Mouse (Mus musculus) midbrain, embryonic 12.5 days (tissue): ENCODE data around the gene Mrpl4. TPM values are rescaled to one million over a fixed set of nuclear protein-coding genes. Genes with fewer than 3 reads are reported as not detected.

Experiments used
- ATAC-seq: fragments of 200-750 bp; cut with Nextera tagmentation; 2 replicates; pipeline ENCODE4 v1.8.0; 2017; ENCODE audit warnings: low read depth, moderate TSS enrichment, moderate library complexity; ENCODE audit not compliant: low FRiP score
- H3K27ac ChIP-seq: fragments of 300-500 bp; sonication (generic); replicated peaks from 2 replicates; pipeline ENCODE4 v1.5.1; 2016; ENCODE audit warnings: mild to moderate bottlenecking
- H3K27me3 ChIP-seq: fragments of 300-500 bp; sonication (generic); 2 replicates; pipeline ENCODE4 v1.6.1; 2016; ENCODE audit warnings: mild to moderate bottlenecking
- H3K36me3 ChIP-seq: fragments of 300-500 bp; sonication (generic); 2 replicates; pipeline ENCODE4 v1.6.1; 2016
- H3K4me1 ChIP-seq: fragments of 300-500 bp; sonication (generic); 2 replicates; pipeline ENCODE4 v1.6.1; 2016
- H3K4me2 ChIP-seq: fragments of 300-500 bp; sonication (generic); replicated peaks from 2 replicates; pipeline ENCODE4 v1.6.1; 2016; ENCODE audit warnings: mild to moderate bottlenecking, moderate library complexity
- H3K4me3 ChIP-seq: fragments of 300-500 bp; sonication (generic); 2 replicates; pipeline ENCODE4 v1.5.1; 2016; ENCODE audit warnings: mild to moderate bottlenecking
- H3K9ac ChIP-seq: fragments of 300-500 bp; sonication (generic); replicated peaks from 2 replicates; pipeline ENCODE4 v1.6.1; 2016; ENCODE audit warnings: mild to moderate bottlenecking, moderate library complexity
- H3K9me3 ChIP-seq: fragments of 300-500 bp; sonication (generic); 2 replicates; pipeline ENCODE4 v1.6.1; 2016; ENCODE audit warnings: mild to moderate bottlenecking
- WGBS: fragments of 180-500 bp; shearing (Covaris S2); methylation state at CpG from one replicate; pipeline ENCODE4 v1.1.7; 2016; 5-methylcytosine and 5-hydroxymethylcytosine counted together
- polyA plus RNA-seq: library from polyadenylated mRNA; unstranded; fragments of >200 nt; fragmentation: Nextera tagmentation; extraction: Ambion mirVana; gene quantifications from 2 replicates; pipeline ENCODE4 v1.2.1, GENCODE M21; 2016

The Mrpl4 gene
- polyA plus RNA-seq, 1 experiment from 2014 or later = 109 TPM

- Histone ChIP-seq H3K4me2 (peak overlapping the region; percentile 84), H3K4me1 (peaks cover 34% of the 10 kb centered on the region), H3K4me3 (peak overlapping the region; percentile 78), H3K9ac (peak overlapping the region; percentile 73), H3K27me3 (peaks cover 5% of the 10 kb centered on the region; the same call in 1 of the 2 replicates), H3K36me3 (no peaks in the 10 kb centered on the region), H3K27ac (no peak overlapping the region), H3K9me3 (no peaks in the 10 kb centered on the region)
- WGBS = under 1% methylated on average over 45 of the region's 45 CpGs
- peak; percentile 57; the same call in 1 of the 2 replicates for ATAC-seq
Measured at GRCm38 (mm10) chr9:20975431-20976215, 26.9 kb upstream of the Mrpl4 start.

GRCm38 (mm10) chr9:20976216-20976960 lies 26.1 kb upstream of the Mrpl4 start, which contains the start of gene S1pr2:
S1pr2 (minus strand) TSS chr9:20976781.
- no peaks in the 10 kb centered on the region for H3K36me3 ChIP-seq
- H3K9ac ChIP-seq = peak within 1 kb of the TSS; percentile 73
- H3K27ac ChIP-seq = peak within 1 kb of the TSS; percentile 58
- WGBS = under 1% methylated on average over 37 of the region's 47 CpGs
- H3K4me2 ChIP-seq = peak within 1 kb of the TSS; percentile 84
- ATAC-seq = peak; percentile 71
- H3K4me3 ChIP-seq = peak within 1 kb of the TSS; percentile 78
- H3K4me1 ChIP-seq = peaks cover 34% of the 10 kb centered on the region
- H3K9me3 ChIP-seq = no peaks in the 10 kb centered on the region
- peaks cover 5% of the 10 kb centered on the region; the same call in 1 of the 2 replicates for H3K27me3 ChIP-seq

DNA sequence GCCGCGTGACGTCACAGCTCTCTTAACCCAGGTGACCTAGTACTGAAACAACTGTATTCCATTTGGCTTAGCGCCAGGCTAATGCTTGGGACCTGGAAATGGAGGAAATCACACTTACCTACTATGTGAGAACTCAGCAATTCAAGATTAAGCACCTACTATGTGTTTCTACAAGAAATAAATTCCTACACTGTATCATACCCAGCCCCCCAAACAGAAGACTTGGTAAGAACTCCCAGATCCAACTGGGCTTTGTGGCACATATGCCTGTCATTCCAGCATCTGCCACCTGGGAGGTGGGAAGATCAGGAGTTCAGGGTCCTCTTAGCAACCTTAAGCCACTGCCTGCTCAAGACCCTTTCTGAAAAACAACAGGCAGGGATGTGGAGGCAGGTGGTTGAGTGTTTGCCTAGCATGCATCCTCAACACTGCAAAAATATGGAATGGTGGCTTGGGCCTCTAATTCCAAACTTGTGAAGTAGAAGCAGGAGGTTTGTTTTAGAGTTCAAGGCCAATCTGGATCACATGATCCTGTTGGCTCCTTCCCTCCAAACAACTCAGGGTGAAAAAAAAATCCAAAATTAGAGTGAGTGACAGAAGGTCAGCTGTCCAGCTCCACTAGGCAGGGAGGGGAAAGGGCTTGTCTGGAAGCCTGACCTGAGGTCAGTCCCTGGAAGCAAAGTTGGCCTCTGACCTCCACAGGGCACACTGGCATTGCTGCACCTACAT lies 25.4 kb upstream of the Mrpl4 start:
- peak; percentile 27; the same call in 1 of the 2 replicates for ATAC-seq
- H3K27ac ChIP-seq = no peak overlapping the region
- H3K27me3 ChIP-seq = peaks cover 5% of the 10 kb centered on the region; the same call in 1 of the 2 replicates
- H3K4me3 ChIP-seq = peak overlapping the region; percentile 78
- WGBS = 1% methylated on average over 4 of the region's 4 CpGs
- no peaks in the 10 kb centered on the region for H3K36me3 ChIP-seq
- no peaks in the 10 kb centered on the region for H3K9me3 ChIP-seq
- no peak overlapping the region for H3K9ac ChIP-seq
- peak overlapping the region; percentile 84 for H3K4me2 ChIP-seq
- H3K4me1 ChIP-seq = peaks cover 29% of the 10 kb centered on the region

DNA sequence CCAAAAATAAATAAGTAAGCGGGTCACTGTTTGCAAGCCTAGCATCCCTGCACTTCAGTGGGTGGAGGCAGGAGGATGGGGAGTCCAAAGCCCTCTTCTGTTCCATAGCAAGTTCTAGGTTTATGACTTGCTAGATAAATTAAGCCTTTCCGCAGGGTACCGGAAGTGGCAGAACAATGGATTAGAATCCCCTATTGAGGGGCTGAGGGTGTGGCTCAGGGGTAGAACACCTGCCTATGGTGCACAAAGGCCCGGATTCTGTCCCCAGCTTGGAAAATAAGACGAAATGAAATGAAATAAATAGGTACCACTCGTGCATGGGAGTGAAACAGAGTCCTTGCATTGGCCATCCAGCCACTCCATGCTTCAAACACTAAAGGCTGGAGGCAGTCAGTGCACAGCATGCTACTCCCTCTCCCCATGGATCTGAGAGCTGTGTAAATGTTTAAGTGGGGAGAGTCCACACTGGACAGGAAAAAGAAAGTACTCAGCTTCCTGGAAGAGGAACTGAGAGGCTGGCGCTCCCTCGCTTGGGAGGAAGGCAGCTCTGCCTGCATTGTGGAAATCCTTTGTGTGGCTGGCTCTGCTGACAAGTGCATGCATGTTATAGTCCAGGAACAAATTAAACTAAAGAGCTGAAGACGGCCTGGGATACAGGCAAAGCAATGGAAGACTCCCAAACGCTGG lies 24.0 kb upstream of the Mrpl4 start:
- 55% methylated on average over 10 of the region's 10 CpGs for WGBS
- Histone ChIP-seq H3K4me2 (no peak overlapping the region), H3K4me1 (peaks cover 15% of the 10 kb centered on the region), H3K4me3 (no peak overlapping the region), H3K9ac (no peak overlapping the region), H3K9me3 (no peaks in the 10 kb centered on the region), H3K27ac (no peak overlapping the region), H3K27me3 (peaks cover 5% of the 10 kb centered on the region; the same call in 1 of the 2 replicates), H3K36me3 (no peaks in the 10 kb centered on the region)
- ATAC-seq = no peak

DNA sequence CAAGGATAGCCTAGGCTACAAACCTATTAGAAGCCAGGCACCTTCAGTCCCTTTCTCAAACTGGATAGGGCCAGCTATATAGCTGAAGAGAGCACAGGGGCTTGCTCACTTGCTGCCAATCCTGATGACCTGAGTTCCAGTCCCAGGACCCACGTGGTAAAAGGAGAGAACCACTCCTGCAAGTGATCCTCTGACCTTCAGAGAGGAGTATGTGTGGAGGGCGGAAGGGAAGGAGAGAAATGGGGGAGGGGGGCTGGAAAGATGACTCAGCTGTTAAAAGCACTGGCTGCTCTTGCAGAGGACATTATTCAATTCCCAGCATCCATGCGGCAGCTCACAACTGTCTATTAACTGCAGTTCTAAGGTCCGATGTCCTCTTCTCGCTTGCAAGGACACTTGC lies 23.4 kb upstream of the Mrpl4 start:
- Histone ChIP-seq H3K27ac (no peak overlapping the region), H3K27me3 (peaks cover 5% of the 10 kb centered on the region; the same call in 1 of the 2 replicates), H3K9me3 (no peaks in the 10 kb centered on the region), H3K4me1 (peaks cover 15% of the 10 kb centered on the region), H3K4me3 (no peak overlapping the region), H3K36me3 (no peaks in the 10 kb centered on the region), H3K9ac (no peak overlapping the region), H3K4me2 (no peak overlapping the region)
- ATAC-seq = no peak
- WGBS = 75% methylated on average over 5 of the region's 5 CpGs

- no peaks in the 10 kb centered on the region for H3K36me3 ChIP-seq
- no peak overlapping the region for H3K27ac ChIP-seq
- H3K9me3 ChIP-seq = no peaks in the 10 kb centered on the region
- 83% methylated on average over 7 of the region's 7 CpGs for WGBS
- H3K27me3 ChIP-seq = peaks cover under 1% of the 10 kb centered on the region; the same call in 1 of the 2 replicates
- H3K4me2 ChIP-seq = no peak overlapping the region
- no peak for ATAC-seq
- H3K4me1 ChIP-seq = peaks cover 12% of the 10 kb centered on the region
- H3K9ac ChIP-seq = no peak overlapping the region
- no peak overlapping the region for H3K4me3 ChIP-seq
Measured at GRCm38 (mm10) chr9:20979769-20980168, 22.8 kb upstream of the Mrpl4 start.

DNA sequence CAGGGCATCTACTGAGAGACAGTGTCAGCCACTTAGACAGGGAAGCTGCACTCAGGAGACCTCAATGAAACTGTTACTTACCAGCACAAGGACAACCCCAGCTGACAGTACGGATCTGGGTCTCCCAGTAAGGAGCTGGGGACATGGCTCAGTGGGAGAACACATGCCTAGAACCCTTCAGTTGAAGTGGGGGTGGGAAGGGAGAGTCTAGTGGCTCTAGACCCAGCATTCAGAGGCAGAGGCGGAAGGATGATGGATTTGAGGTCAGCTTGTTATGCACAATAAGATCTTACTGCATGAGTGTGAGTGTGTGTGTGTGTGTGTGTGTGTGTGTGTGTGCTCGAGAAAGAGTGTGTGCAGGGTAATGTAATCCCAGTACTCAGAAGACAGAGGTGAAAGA lies 20.4 kb upstream of the Mrpl4 start:
- H3K9me3 ChIP-seq = no peaks in the 10 kb centered on the region
- no peak for ATAC-seq
- H3K4me2 ChIP-seq = no peak overlapping the region
- H3K4me1 ChIP-seq = no peaks in the 10 kb centered on the region
- WGBS = 75% methylated on average over 3 of the region's 3 CpGs
- H3K4me3 ChIP-seq = no peak overlapping the region
- H3K27ac ChIP-seq = no peak overlapping the region
- no peak overlapping the region for H3K9ac ChIP-seq
- H3K36me3 ChIP-seq = no peaks in the 10 kb centered on the region
- no peaks in the 10 kb centered on the region for H3K27me3 ChIP-seq

- Histone ChIP-seq H3K4me3 (no peak overlapping the region), H3K27me3 (peaks cover 3% of the 10 kb centered on the region), H3K4me1 (no peaks in the 10 kb centered on the region), H3K4me2 (no peak overlapping the region), H3K27ac (no peak overlapping the region), H3K9ac (no peak overlapping the region), H3K36me3 (no peaks in the 10 kb centered on the region), H3K9me3 (no peaks in the 10 kb centered on the region)
- WGBS = 77% methylated on average over 5 of the region's 5 CpGs
- ATAC-seq = no peak
Measured at GRCm38 (mm10) chr9:20983169-20983568, 19.4 kb upstream of the Mrpl4 start.

GRCm38 (mm10) chr9:20986952-20987686 lies 15.4 kb upstream of the Mrpl4 start:
- Histone ChIP-seq H3K9ac (no peak overlapping the region; the same call in 1 of the 2 replicates), H3K27me3 (peaks cover 8% of the 10 kb centered on the region), H3K36me3 (no peaks in the 10 kb centered on the region), H3K4me2 (no peak overlapping the region), H3K4me3 (no peak overlapping the region), H3K4me1 (peaks cover 6% of the 10 kb centered on the region; the same call in 1 of the 2 replicates), H3K27ac (no peak overlapping the region), H3K9me3 (no peaks in the 10 kb centered on the region)
- ATAC-seq = no peak
- 65% methylated on average over 15 of the region's 15 CpGs for WGBS

DNA sequence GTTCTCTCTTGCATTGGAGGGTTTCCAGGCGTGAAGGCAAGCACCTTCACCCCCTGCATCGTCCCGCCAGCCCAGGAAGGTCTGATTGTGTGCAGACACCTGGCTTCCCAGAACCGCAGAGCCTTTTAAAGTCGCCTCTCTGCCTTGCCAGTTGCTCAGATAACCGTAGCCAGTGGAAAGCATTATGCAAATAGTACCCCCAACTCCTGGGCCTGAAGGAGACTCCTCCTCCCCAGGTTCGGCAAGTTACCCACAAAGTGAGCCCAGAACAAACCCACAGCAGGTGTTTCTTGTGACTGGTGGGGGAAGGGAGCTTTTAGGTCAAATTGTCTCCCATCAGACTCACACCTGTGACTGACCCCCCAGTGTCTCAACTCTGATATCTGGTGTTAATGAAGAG lies 14.6 kb upstream of the Mrpl4 start:
- Histone ChIP-seq H3K4me2 (no peak overlapping the region), H3K4me1 (peaks cover 6% of the 10 kb centered on the region; the same call in 1 of the 2 replicates), H3K36me3 (no peaks in the 10 kb centered on the region), H3K4me3 (no peak overlapping the region), H3K9ac (no peak overlapping the region), H3K9me3 (no peaks in the 10 kb centered on the region), H3K27ac (no peak overlapping the region), H3K27me3 (peaks cover 8% of the 10 kb centered on the region)
- no peak for ATAC-seq
- WGBS = 18% methylated on average over 7 of the region's 7 CpGs

DNA sequence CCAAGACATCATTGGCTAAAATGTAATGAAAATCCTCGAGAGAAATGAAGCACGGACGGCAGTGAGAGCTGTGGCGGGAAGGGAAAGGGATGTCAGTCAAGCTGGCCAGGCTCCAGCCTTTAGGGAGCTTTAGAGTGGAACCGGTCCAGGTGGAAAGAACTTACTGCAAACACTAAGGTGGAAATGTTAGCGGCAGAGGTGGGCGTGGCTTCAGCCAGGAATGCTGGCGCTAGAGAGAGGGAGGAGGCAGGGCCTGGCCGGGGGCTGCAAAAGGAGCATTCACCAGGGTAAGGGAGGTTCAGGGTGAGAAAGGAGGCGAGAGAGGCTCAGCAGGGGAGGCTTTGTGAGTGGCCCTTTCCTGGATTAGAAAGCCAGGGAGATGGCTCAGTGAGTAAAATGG lies 11.7 kb upstream of the Mrpl4 start:
- 6% methylated on average over 10 of the region's 10 CpGs for WGBS
- no peak for ATAC-seq
- Histone ChIP-seq H3K4me2 (peak overlapping the region; percentile 21; the same call in 1 of the 2 replicates), H3K36me3 (no peaks in the 10 kb centered on the region), H3K9me3 (no peaks in the 10 kb centered on the region), H3K4me3 (no peak overlapping the region), H3K27ac (no peak overlapping the region), H3K9ac (no peak overlapping the region), H3K4me1 (peaks cover 6% of the 10 kb centered on the region; the same call in 1 of the 2 replicates), H3K27me3 (peaks cover 8% of the 10 kb centered on the region)
